Mouse (Mus musculus): ENCODE measurements at regions not wholly inside any gene's neighbourhood (a gene's known extent, or its start where the extent isn't known, plus 50 kb on each side); places are given as distances from the start of the nearest gene placed in this dataset.

- Histone ChIP-seq H3K9ac (ENCODE audit: insufficient read depth, low read depth, low read length, poor library complexity, severe bottlenecking) (no peak overlapping the region), H3K27ac (ENCODE audit: insufficient read depth, low read depth, low read length, poor library complexity, severe bottlenecking) (no peak overlapping the region), H3K4me1 (ENCODE audit: control insufficient read depth in 2 of 2, insufficient read depth in 2 of 2, low read length in 2 of 2, poor library complexity in 1 of 2) (no peaks in the 10 kb centered on the region), H3K9me3 (ENCODE audit: control insufficient read depth, insufficient read depth, low read depth, low read length) (no peaks in the 10 kb centered on the region), H3K36me3 (ENCODE audit: control insufficient read depth, insufficient read depth, low read length, poor library complexity, severe bottlenecking) (no peaks in the 10 kb centered on the region), H3K4me3 (ENCODE audit: insufficient read depth in 1 of 2, low read depth in 1 of 2, low read length in 2 of 2, poor library complexity in 1 of 2, severe bottlenecking in 1 of 2) (no peak overlapping the region)
- no peak for TF ChIP-seq ZNF384 (IDR thresholded peaks at IDR 0.05; ENCODE audit: low read depth, low read length)
- TF ChIP-seq HCFC1 (IDR thresholded peaks at IDR 0.05; ENCODE audit: borderline replicate concordance, insufficient read depth, low read length), result no peak
- TF ChIP-seq ZC3H11A (IDR thresholded peaks at IDR 0.05; ENCODE audit: borderline replicate concordance, low read depth, low read length), result no peak
- TF ChIP-seq CHD2 (IDR thresholded peaks at IDR 0.05; ENCODE audit: low read depth, low read length), result no peak
- no peak for TF ChIP-seq MAFK (IDR thresholded peaks at IDR 0.05; ENCODE audit: insufficient read depth, low read depth, low read length)
- no peak for DNase-seq (ENCODE audit: low read depth, low spot score)
- in situ Hi-C loops (cut with MboI; ENCODE audit: low sequenced_read_pairs in 2 of 2, unreplicated experiment in 2 of 2), result no loop called here
Measured at GRCm38 (mm10) chr13:90420966-90421365, 331.6 kb upstream of the Xrcc4 start.

- H3K36me3 ChIP-seq (ENCODE audit: control insufficient read depth, insufficient read depth, low read length, poor library complexity, severe bottlenecking), result no peaks in the 10 kb centered on the region
- in situ Hi-C loops (cut with MboI; ENCODE audit: low sequenced_read_pairs in 2 of 2, unreplicated experiment in 2 of 2), result no loop called here
- H3K4me3 ChIP-seq (ENCODE audit: insufficient read depth in 1 of 2, low read depth in 1 of 2, low read length in 2 of 2, poor library complexity in 1 of 2, severe bottlenecking in 1 of 2), result no peak overlapping the region
- H3K9ac ChIP-seq (ENCODE audit: insufficient read depth, low read depth, low read length, poor library complexity, severe bottlenecking), result no peak overlapping the region
- no peak for TF ChIP-seq ZC3H11A (IDR thresholded peaks at IDR 0.05; ENCODE audit: borderline replicate concordance, low read depth, low read length)
- TF ChIP-seq MAFK (IDR thresholded peaks at IDR 0.05; ENCODE audit: insufficient read depth, low read depth, low read length), result no peak
- TF ChIP-seq HCFC1 (IDR thresholded peaks at IDR 0.05; ENCODE audit: borderline replicate concordance, insufficient read depth, low read length), result no peak
- no peak for TF ChIP-seq ZNF384 (IDR thresholded peaks at IDR 0.05; ENCODE audit: low read depth, low read length)
- no peaks in the 10 kb centered on the region for H3K9me3 ChIP-seq (ENCODE audit: control insufficient read depth, insufficient read depth, low read depth, low read length)
- no peak overlapping the region for H3K27ac ChIP-seq (ENCODE audit: insufficient read depth, low read depth, low read length, poor library complexity, severe bottlenecking)
- H3K4me1 ChIP-seq (ENCODE audit: control insufficient read depth in 2 of 2, insufficient read depth in 2 of 2, low read length in 2 of 2, poor library complexity in 1 of 2), result 0 out of 4 replicates have a peak, but pooled peaks cover 0 to 3% of the 10 kb centered on the region in 2 experiments
- DNase-seq (ENCODE audit: low read depth, low spot score), result no peak
Measured at GRCm38 (mm10) chr13:90404392-90404791, 315.0 kb upstream of the Xrcc4 start.

GRCm38 (mm10) chr13:90402061-90402460 is 312.7 kb upstream of the Xrcc4 start:
- no peak overlapping the region for H3K27ac ChIP-seq (ENCODE audit: insufficient read depth, low read depth, low read length, poor library complexity, severe bottlenecking)
- no peak overlapping the region for H3K4me3 ChIP-seq (ENCODE audit: insufficient read depth in 1 of 2, low read depth in 1 of 2, low read length in 2 of 2, poor library complexity in 1 of 2, severe bottlenecking in 1 of 2)
- H3K9me3 ChIP-seq (ENCODE audit: control insufficient read depth, insufficient read depth, low read depth, low read length), result no peaks in the 10 kb centered on the region
- no peak for TF ChIP-seq CHD2 (IDR thresholded peaks at IDR 0.05; ENCODE audit: low read depth, low read length)
- TF ChIP-seq HCFC1 (IDR thresholded peaks at IDR 0.05; ENCODE audit: borderline replicate concordance, insufficient read depth, low read length), result no peak
- TF ChIP-seq ZNF384 (IDR thresholded peaks at IDR 0.05; ENCODE audit: low read depth, low read length), result no peak
- no peak for TF ChIP-seq MAFK (IDR thresholded peaks at IDR 0.05; ENCODE audit: insufficient read depth, low read depth, low read length)
- TF ChIP-seq ZC3H11A (IDR thresholded peaks at IDR 0.05; ENCODE audit: borderline replicate concordance, low read depth, low read length), result no peak
- no peak overlapping the region for H3K9ac ChIP-seq (ENCODE audit: insufficient read depth, low read depth, low read length, poor library complexity, severe bottlenecking)
- no peaks in the 10 kb centered on the region for H3K36me3 ChIP-seq (ENCODE audit: control insufficient read depth, insufficient read depth, low read length, poor library complexity, severe bottlenecking)
- in situ Hi-C loops (cut with MboI; ENCODE audit: low sequenced_read_pairs in 2 of 2, unreplicated experiment in 2 of 2), result no loop called here
- DNase-seq (ENCODE audit: low read depth, low spot score), result no peak
- H3K4me1 ChIP-seq (ENCODE audit: control insufficient read depth in 2 of 2, insufficient read depth in 2 of 2, low read length in 2 of 2, poor library complexity in 1 of 2), result 0 out of 4 replicates have a peak, but pooled peaks cover 0 to 3% of the 10 kb centered on the region in 2 experiments

GRCm38 (mm10) chr13:90401496-90401895 is 312.1 kb upstream of the Xrcc4 start:
- no peaks in the 10 kb centered on the region for H3K9me3 ChIP-seq (ENCODE audit: control insufficient read depth, insufficient read depth, low read depth, low read length)
- in situ Hi-C loops (cut with MboI; ENCODE audit: low sequenced_read_pairs in 2 of 2, unreplicated experiment in 2 of 2), result no loop called here
- no peak for TF ChIP-seq ZNF384 (IDR thresholded peaks at IDR 0.05; ENCODE audit: low read depth, low read length)
- TF ChIP-seq CHD2 (IDR thresholded peaks at IDR 0.05; ENCODE audit: low read depth, low read length), result no peak
- no peak for DNase-seq (ENCODE audit: low read depth, low spot score)
- no peak overlapping the region for H3K9ac ChIP-seq (ENCODE audit: insufficient read depth, low read depth, low read length, poor library complexity, severe bottlenecking)
- H3K4me3 ChIP-seq (ENCODE audit: insufficient read depth in 1 of 2, low read depth in 1 of 2, low read length in 2 of 2, poor library complexity in 1 of 2, severe bottlenecking in 1 of 2), result no peak overlapping the region
- no peaks in the 10 kb centered on the region for H3K36me3 ChIP-seq (ENCODE audit: control insufficient read depth, insufficient read depth, low read length, poor library complexity, severe bottlenecking)
- H3K4me1 ChIP-seq (ENCODE audit: control insufficient read depth in 2 of 2, insufficient read depth in 2 of 2, low read length in 2 of 2, poor library complexity in 1 of 2), result 0 out of 4 replicates have a peak, but pooled peaks cover 0 to 3% of the 10 kb centered on the region in 2 experiments
- H3K27ac ChIP-seq (ENCODE audit: insufficient read depth, low read depth, low read length, poor library complexity, severe bottlenecking), result no peak overlapping the region

Measured in ES-E14 (cell line).